Mouse (Mus musculus): ENCODE data around the gene Jph4. TPM values are rescaled to one million over a fixed set of nuclear protein-coding genes. Genes with fewer than 3 reads are reported as not detected.

Jph4 gene
- polyA plus RNA-seq, 1 experiment from 2014 or later = not detected

GRCm38 (mm10) chr14:55078366-55078989, 38.3 kb downstream of the Jph4 start:
- H3K9me3 ChIP-seq (replicated peaks; ENCODE audit: control insufficient read depth, low read length) = no peaks in the 10 kb centered on the region
- H3K4me3 ChIP-seq (ENCODE audit: low read depth, low read length) = no peak overlapping the region
- H3K9ac ChIP-seq (ENCODE audit: low read depth, low read length) = no peak overlapping the region
- 5% methylated on average over 23 of the region's 23 CpGs for WGBS (ENCODE audit: insufficient replicate concordance)
- H3K36me3 ChIP-seq (ENCODE audit: control insufficient read depth, insufficient read depth) = no peaks in the 10 kb centered on the region
- ATAC-seq (ENCODE audit: low read depth) = no peak; the same call in 1 of the 2 replicates
- no peak overlapping the region for H3K27ac ChIP-seq (ENCODE audit: low read length)
- peaks cover 23% of the 10 kb centered on the region for H3K27me3 ChIP-seq (ENCODE audit: control insufficient read depth, insufficient read depth, low read depth, low read length)
- peaks cover 7% of the 10 kb centered on the region for H3K4me1 ChIP-seq (ENCODE audit: control insufficient read depth, low read depth, low read length)
- 0 out of 2 replicates have a peak overlapping the region, but pooled peaks have one; percentile 11 for H3K4me2 ChIP-seq (ENCODE audit: low read depth, low read length)

GRCm38 (mm10) chr14:55077481-55078365, 39.0 kb downstream of the Jph4 start:
- Histone ChIP-seq H3K9me3 (replicated peaks; ENCODE audit: control insufficient read depth, low read length) (no peaks in the 10 kb centered on the region), H3K9ac (ENCODE audit: low read depth, low read length) (no peak overlapping the region), H3K4me3 (ENCODE audit: low read depth, low read length) (no peak overlapping the region), H3K36me3 (ENCODE audit: control insufficient read depth, insufficient read depth) (no peaks in the 10 kb centered on the region), H3K27ac (ENCODE audit: low read length) (no peak overlapping the region), H3K4me1 (ENCODE audit: control insufficient read depth, low read depth, low read length) (peaks cover 7% of the 10 kb centered on the region), H3K27me3 (ENCODE audit: control insufficient read depth, insufficient read depth, low read depth, low read length) (peaks cover 23% of the 10 kb centered on the region), H3K4me2 (ENCODE audit: low read depth, low read length) (no peak overlapping the region)
- 37% methylated on average over 15 of the region's 15 CpGs for WGBS (ENCODE audit: insufficient replicate concordance)
- ATAC-seq (ENCODE audit: low read depth) = no peak

GRCm38 (mm10) chr14:55076956-55077355, 39.8 kb downstream of the Jph4 start:
- no peak for ATAC-seq (ENCODE audit: low read depth)
- H3K4me3 ChIP-seq (ENCODE audit: low read depth, low read length) = no peak overlapping the region
- H3K27me3 ChIP-seq (ENCODE audit: control insufficient read depth, insufficient read depth, low read depth, low read length) = peaks cover 23% of the 10 kb centered on the region
- H3K9ac ChIP-seq (ENCODE audit: low read depth, low read length) = no peak overlapping the region
- H3K36me3 ChIP-seq (ENCODE audit: control insufficient read depth, insufficient read depth) = no peaks in the 10 kb centered on the region
- no peaks in the 10 kb centered on the region for H3K9me3 ChIP-seq (replicated peaks; ENCODE audit: control insufficient read depth, low read length)
- H3K4me1 ChIP-seq (ENCODE audit: control insufficient read depth, low read depth, low read length) = peaks cover 7% of the 10 kb centered on the region
- WGBS (ENCODE audit: insufficient replicate concordance) = 60% methylated on average over 3 of the region's 3 CpGs
- no peak overlapping the region for H3K27ac ChIP-seq (ENCODE audit: low read length)
- H3K4me2 ChIP-seq (ENCODE audit: low read depth, low read length) = no peak overlapping the region

- Histone ChIP-seq H3K4me2 (ENCODE audit: low read depth, low read length) (no peak overlapping the region), H3K27me3 (ENCODE audit: control insufficient read depth, insufficient read depth, low read depth, low read length) (peaks cover 23% of the 10 kb centered on the region), H3K36me3 (ENCODE audit: control insufficient read depth, insufficient read depth) (no peaks in the 10 kb centered on the region), H3K4me3 (ENCODE audit: low read depth, low read length) (no peak overlapping the region), H3K9me3 (replicated peaks; ENCODE audit: control insufficient read depth, low read length) (no peaks in the 10 kb centered on the region), H3K27ac (ENCODE audit: low read length) (no peak overlapping the region), H3K9ac (ENCODE audit: low read depth, low read length) (no peak overlapping the region), H3K4me1 (ENCODE audit: control insufficient read depth, low read depth, low read length) (peaks cover 7% of the 10 kb centered on the region)
- 59% methylated on average over 6 of the region's 6 CpGs for WGBS (ENCODE audit: insufficient replicate concordance)
- no peak for ATAC-seq (ENCODE audit: low read depth)
These were observed 40.5 kb downstream of the Jph4 start for GRCm38 (mm10) chr14:55076224-55076623.

- H3K27ac ChIP-seq (ENCODE audit: low read length) = no peak overlapping the region
- whole genome bisulfite sequencing (ENCODE audit: insufficient replicate concordance) = 93% methylated on average over 12 of the region's 12 CpGs
- H3K9me3 ChIP-seq (replicated peaks; ENCODE audit: control insufficient read depth, low read length) = no peaks in the 10 kb centered on the region
- H3K27me3 ChIP-seq (ENCODE audit: control insufficient read depth, insufficient read depth, low read depth, low read length) = peaks cover 23% of the 10 kb centered on the region
- no peak for ATAC-seq (ENCODE audit: low read depth)
- no peak overlapping the region for H3K4me2 ChIP-seq (ENCODE audit: low read depth, low read length)
- peaks cover 7% of the 10 kb centered on the region for H3K4me1 ChIP-seq (ENCODE audit: control insufficient read depth, low read depth, low read length)
- no peak overlapping the region for H3K9ac ChIP-seq (ENCODE audit: low read depth, low read length)
- no peak overlapping the region for H3K4me3 ChIP-seq (ENCODE audit: low read depth, low read length)
- H3K36me3 ChIP-seq (ENCODE audit: control insufficient read depth, insufficient read depth) = no peaks in the 10 kb centered on the region
These were observed 42.3 kb downstream of the Jph4 start for GRCm38 (mm10) chr14:55074416-55074815.

GRCm38 (mm10) chr14:55071756-55072155, 45.0 kb downstream of the Jph4 start:
- WGBS (ENCODE audit: insufficient replicate concordance) = 47% methylated on average over 19 of the region's 19 CpGs
- Histone ChIP-seq H3K9ac (ENCODE audit: low read depth, low read length) (no peak overlapping the region), H3K27me3 (ENCODE audit: control insufficient read depth, insufficient read depth, low read depth, low read length) (no peaks in the 10 kb centered on the region), H3K27ac (ENCODE audit: low read length) (no peak overlapping the region), H3K36me3 (ENCODE audit: control insufficient read depth, insufficient read depth) (no peaks in the 10 kb centered on the region), H3K9me3 (replicated peaks; ENCODE audit: control insufficient read depth, low read length) (no peaks in the 10 kb centered on the region), H3K4me3 (ENCODE audit: low read depth, low read length) (no peak overlapping the region), H3K4me2 (ENCODE audit: low read depth, low read length) (peak overlapping the region; percentile 7; the same call in 1 of the 2 replicates), H3K4me1 (ENCODE audit: control insufficient read depth, low read depth, low read length) (no peaks in the 10 kb centered on the region)
- ATAC-seq (ENCODE audit: low read depth) = no peak

GRCm38 (mm10) chr14:55066042-55066441, 50.7 kb downstream of the Jph4 start:
- Histone ChIP-seq H3K27me3 (ENCODE audit: control insufficient read depth, insufficient read depth, low read depth, low read length) (no peaks in the 10 kb centered on the region), H3K9me3 (replicated peaks; ENCODE audit: control insufficient read depth, low read length) (no peaks in the 10 kb centered on the region), H3K36me3 (ENCODE audit: control insufficient read depth, insufficient read depth) (no peaks in the 10 kb centered on the region), H3K4me1 (ENCODE audit: control insufficient read depth, low read depth, low read length) (peaks cover 28% of the 10 kb centered on the region), H3K27ac (ENCODE audit: low read length) (no peak overlapping the region), H3K4me3 (ENCODE audit: low read depth, low read length) (no peak overlapping the region), H3K9ac (ENCODE audit: low read depth, low read length) (no peak overlapping the region), H3K4me2 (ENCODE audit: low read depth, low read length) (no peak overlapping the region)
- no peak for ATAC-seq (ENCODE audit: low read depth)
- WGBS (ENCODE audit: insufficient replicate concordance) = 82% methylated on average over 8 of the region's 8 CpGs

GRCm38 (mm10) chr14:55065391-55065790, 51.3 kb downstream of the Jph4 start:
- Histone ChIP-seq H3K36me3 (ENCODE audit: control insufficient read depth, insufficient read depth) (no peaks in the 10 kb centered on the region), H3K4me3 (ENCODE audit: low read depth, low read length) (no peak overlapping the region), H3K27me3 (ENCODE audit: control insufficient read depth, insufficient read depth, low read depth, low read length) (no peaks in the 10 kb centered on the region), H3K4me2 (ENCODE audit: low read depth, low read length) (no peak overlapping the region), H3K9ac (ENCODE audit: low read depth, low read length) (no peak overlapping the region), H3K27ac (ENCODE audit: low read length) (no peak overlapping the region), H3K9me3 (replicated peaks; ENCODE audit: control insufficient read depth, low read length) (no peaks in the 10 kb centered on the region), H3K4me1 (ENCODE audit: control insufficient read depth, low read depth, low read length) (peaks cover 28% of the 10 kb centered on the region)
- no peak for ATAC-seq (ENCODE audit: low read depth)
- whole genome bisulfite sequencing (ENCODE audit: insufficient replicate concordance) = 80% methylated on average over 13 of the region's 13 CpGs
